23 mouse cellular contexts compared by ENCODE assay signal in genomic region chr11:3954876-3955275, GRCm38 (mm10). TPM values are rescaled to one million over a fixed set of nuclear protein-coding genes. Genes with fewer than 3 reads are reported as not detected.
"Had no signal": no experiment of that assay in that cellular context is flagged by ENCODE, and none has a peak within 500 bp of the region (broad histone marks: within the 10 kb centered on the region; RNA-seq: fewer than 3 reads in every experiment).

No protein-coding gene starts in this region.

RNA-seq across cellular contexts. Expression of gene 4930556J24Rik, which starts 21.7 kb away (rescaled TPM):
- total RNA-seq: common myeloid progenitor, adult 5-6 weeks; forebrain, postnatal 0 days; gastrocnemius, adult 18-20 months; gastrocnemius, adult 2 months; gastrocnemius, adult 8-10 months; gastrocnemius, postnatal 10 days; gastrocnemius, postnatal 14 days; gastrocnemius, postnatal 25 days; gastrocnemius, postnatal 36 days; gastrocnemius, postnatal 4 days; granulocyte monocyte progenitor cell, adult 5-6 weeks; heart, adult 18-20 months; heart, adult 2 months; heart, adult 8-10 months had no signal
- polyA plus RNA-seq: embryonic facial prominence, embryonic 11.5 days; embryonic facial prominence, embryonic 14.5 days; erythroblast, embryonic 14.5 days; forebrain, embryonic 11.5 days; forebrain, embryonic 13.5 days; forebrain, embryonic 14.5 days; forebrain, embryonic 15.5 days; forebrain, postnatal 0 days; gonadal fat pad, adult 2 months; heart, adult 2 months; heart, embryonic 12.5 days had no signal

RNA-seq across cellular contexts. Expression of gene Gal3st1, which starts 28.6 kb away (rescaled TPM):
- polyA plus RNA-seq: erythroblast, embryonic 14.5 days had no signal
